Mouse (Mus musculus) ES-Bruce4 (cell line): Measurements from ENCODE around the gene Tmprss6.

Experiments
- CTCF ChIP-seq: IDR thresholded peaks from one replicate; pipeline ENCODE4 v1.8.1; 2011; ENCODE audit warnings: low read depth, low read length
- EP300 ChIP-seq: IDR thresholded peaks from 2 replicates; pipeline ENCODE4 v1.6.1; 2011; ENCODE audit warnings: low read depth, low read length; ENCODE audit not compliant: insufficient read depth
- POLR2A ChIP-seq: IDR thresholded peaks from one replicate; pipeline ENCODE4 v1.8.1; 2011; ENCODE audit warnings: low read length; ENCODE audit not compliant: insufficient read depth

- no peak for TF ChIP-seq POLR2A
- no peak for TF ChIP-seq CTCF
- TF ChIP-seq EP300 = no peak
Observed at GRCm38 (mm10) chr15:78451201-78451600, 17.2 kb downstream of the Tmprss6 start.
